Comparison of ENCODE assay signal across 15 mouse cellular contexts in the genomic region with DNA sequence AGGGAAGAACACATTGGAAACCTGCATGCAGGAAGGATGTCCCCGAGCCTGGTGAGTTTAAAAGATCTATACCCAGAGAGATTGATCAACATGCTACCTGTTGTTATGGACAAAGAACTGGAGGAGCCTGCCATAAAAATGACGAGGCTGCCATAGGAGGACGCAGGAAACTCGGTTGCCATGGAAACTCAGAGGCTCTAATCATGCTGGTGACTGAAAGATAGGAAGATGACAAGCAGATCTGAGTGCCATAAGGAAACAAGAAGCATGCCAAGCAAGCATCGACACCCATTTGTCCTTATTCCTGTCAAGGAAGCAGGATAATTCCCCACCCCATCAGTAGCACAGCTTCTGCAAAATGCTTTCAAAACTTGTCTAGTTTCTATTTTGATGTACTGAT.
DNase-seq lines count a peak whose midpoint lies in the region; ATAC-seq lines count a peak whose summit lies in the region.
"Had no signal": no experiment of that assay in that cellular context is flagged by ENCODE, and none has a peak within 500 bp of the region (broad histone marks: within the 10 kb centered on the region; RNA-seq: fewer than 3 reads in every experiment).

No protein-coding gene starts in this region.

- DNase-seq in frontal cortex, postnatal 10 days (ENCODE audit: low spot score in 2 of 2): no peak
- DNase-seq in left cerebral cortex, postnatal 10 days (ENCODE audit: extremely low spot score in 1 of 2, low spot score in 2 of 2): peak; percentile 19 to 65
- no peak for DNase-seq in left cerebral cortex, postnatal 4 days
- peak; percentile 69 for DNase-seq in brain, adult 2 months (ENCODE audit: low read depth, low spot score)
- peak; percentile 74 for DNase-seq in layer of hippocampus, adult 9-11 months
- no peak for DNase-seq in spleen, adult 12 weeks (ENCODE audit: low spot score)
- no peak for DNase-seq in B cell, adult 2 months
- DNase-seq: adrenal gland, postnatal 10 days; gastrocnemius, adult 2 months; kidney, adult 18-20 months; kidney, postnatal 36 days; lung, adult 18-20 months; lung, postnatal 4 days; thymus, postnatal 25 days had no signal

- ATAC-seq in frontal cortex, adult (ENCODE audit: low TSS enrichment): 0 out of 2 replicates have a peak, but pooled peaks have one; percentile 16

- intact Hi-C loops in left cerebral cortex, postnatal 10 days (cut with DNase I): no loop called here
- intact Hi-C loops in left cerebral cortex, postnatal 4 days (cut with DNase I): no loop called here

Comparison
In these comparisons a context has a peak if more than half of its experiments do, and no peak if none do; other contexts are left out.
1. DNase-seq: peak in left cerebral cortex, postnatal 10 days (2 of 2), brain, adult 2 months (single experiment) and layer of hippocampus, adult 9-11 months (single experiment); none in frontal cortex, postnatal 10 days (0 of 2), left cerebral cortex, postnatal 4 days (single experiment), spleen, adult 12 weeks (single experiment) and B cell, adult 2 months (0 of 2).